Mouse (Mus musculus) activated CD4-positive, CD25-positive, alpha-beta regulatory T cell, adult 9 weeks (primary cell): ENCODE measurements around the gene Eps15. TPM values are rescaled to one million over a fixed set of nuclear protein-coding genes. Genes with fewer than 3 reads are reported as not detected.

Source experiments
- polyA plus RNA-seq: library from polyadenylated mRNA; unstranded; fragments of 100-300 nt; shearing (Covaris generic); gene quantifications from one replicate; pipeline ENCODE4 v1.2.1, GENCODE M21; 2017

Eps15 gene
- polyA plus RNA-seq = 142 TPM

DNA sequence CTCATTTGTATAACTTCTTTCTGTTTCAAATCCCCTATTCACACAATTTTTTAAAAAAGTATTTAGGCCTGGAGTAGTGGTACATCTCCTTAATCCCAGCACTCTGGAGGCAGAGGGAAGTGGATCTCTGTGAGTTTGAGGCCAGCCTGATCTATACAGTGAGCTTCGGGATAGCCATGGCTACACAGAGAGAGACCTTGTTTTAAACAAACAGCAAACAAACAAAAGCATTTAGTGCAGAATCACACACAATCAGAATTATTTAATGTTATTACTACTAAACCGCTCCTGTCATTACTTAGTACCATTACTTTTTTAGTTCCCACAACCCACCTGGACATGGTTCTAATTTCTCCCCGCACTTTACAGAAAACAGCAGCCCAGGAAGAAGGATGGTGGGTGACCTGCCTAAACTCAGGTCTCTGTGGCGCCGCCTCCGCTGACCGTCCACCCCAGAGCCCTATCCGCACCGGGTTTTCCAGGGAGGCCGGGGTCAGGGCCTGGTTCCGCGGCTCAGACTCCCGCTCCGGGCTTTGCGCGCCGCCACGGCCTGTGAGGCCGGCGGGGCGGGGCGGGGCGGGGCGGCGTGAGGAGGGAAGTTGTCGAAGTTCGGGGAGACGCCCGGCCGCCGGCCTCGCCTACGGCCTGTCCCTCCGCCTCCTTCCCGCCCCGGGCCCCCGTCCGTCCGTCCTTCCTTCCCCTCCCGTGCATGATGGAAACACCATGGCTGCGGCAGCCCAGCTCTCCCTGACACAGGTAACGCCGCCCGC, at the start of gene Eps15:
Gene Eps15, plus strand, starts transcription at position 580 of the 770 bp plus-strand sequence.

DNA sequence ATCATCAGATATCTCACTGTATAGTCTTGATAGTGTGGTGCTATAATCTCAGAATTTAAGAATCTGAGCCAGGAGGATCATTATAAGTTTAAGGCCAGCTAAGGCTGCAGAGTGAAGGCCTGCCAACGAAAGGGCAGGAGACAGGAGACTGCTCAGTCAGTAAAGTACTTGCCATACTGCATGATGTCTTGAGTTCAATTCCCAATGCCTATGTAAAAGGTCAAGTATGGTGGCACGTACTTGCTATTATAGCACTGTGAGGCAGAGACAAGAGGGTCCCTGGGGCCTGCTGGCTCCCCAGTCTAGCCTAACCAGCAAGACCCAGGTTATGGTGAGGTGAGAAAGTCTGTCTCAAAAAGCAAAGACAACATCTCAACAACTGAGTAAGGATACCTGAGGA, 45.9 kb upstream of the Eps15 start, which contains the start of gene Calr4:
Gene Calr4, plus strand, starts transcription at position 301 of the 400 bp plus-strand sequence.

DNA sequence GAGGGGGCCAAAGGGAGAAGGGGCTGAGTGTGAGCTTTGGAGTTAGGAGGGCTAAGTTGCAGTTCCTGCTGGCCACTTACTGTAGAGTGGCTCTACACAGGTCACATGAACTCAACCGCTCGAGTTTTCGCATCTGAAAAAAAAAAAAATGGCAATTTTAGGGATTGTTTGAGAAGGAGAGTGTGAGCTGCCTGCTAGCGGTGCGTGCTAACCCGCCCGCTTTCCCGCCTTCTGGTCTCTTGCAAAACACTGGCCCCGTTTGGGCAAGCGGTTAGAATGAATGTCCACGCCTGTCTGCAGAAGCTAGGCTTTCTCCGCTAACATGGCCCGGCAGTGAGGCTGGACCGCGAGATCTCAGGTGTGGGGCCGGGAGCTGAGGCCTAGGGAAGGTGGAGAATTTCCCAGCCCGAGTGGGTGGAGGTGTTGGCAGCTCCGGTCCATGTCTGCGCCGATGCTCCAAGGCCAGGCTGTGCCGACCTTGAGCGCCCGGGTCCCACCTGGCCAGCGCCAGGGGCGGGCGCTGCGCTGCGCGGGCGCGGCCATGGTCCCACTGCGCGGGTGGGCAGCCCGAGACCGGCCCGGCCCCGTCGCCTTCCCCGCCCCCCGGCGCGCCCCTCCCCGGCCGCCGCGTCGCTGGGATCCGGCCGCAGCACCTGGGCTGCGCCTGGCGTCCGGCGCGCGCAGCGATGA, 126.6 kb downstream of the Eps15 start, which contains the start of gene Ttc39a:
Gene Ttc39a, plus strand, starts transcription at position 138 of the 690 bp plus-strand sequence.

Other genes starting within 250 kb of the Eps15 start
- gene Osbpl9, start 78.0 kb upstream of the Eps15 start, polyA plus RNA-seq = 156 TPM
- gene Calr4, start 45.8 kb upstream of the Eps15 start, polyA plus RNA-seq = not detected
- gene Ttc39a, start 126.4 kb downstream of the Eps15 start, polyA plus RNA-seq = 0.32 TPM
- 2.6 TPM for gene Rnf11, start 204.5 kb downstream of the Eps15 start, polyA plus RNA-seq